Mouse (Mus musculus) neural tube, embryonic 11.5 days (tissue): ENCODE measurements at regions not wholly inside any gene's neighbourhood (a gene's known extent, or its start where the extent isn't known, plus 50 kb on each side); places are given as distances from the start of the nearest gene placed in this dataset.

ENCODE experiments used
- ATAC-seq: fragments of 200-750 bp; cut with Nextera tagmentation; 2 replicates; pipeline ENCODE4 v1.8.0; 2017; ENCODE audit warnings: moderate number of reproducible peaks, mild to moderate bottlenecking, moderate TSS enrichment, moderate library complexity; ENCODE audit not compliant: insufficient read depth, low FRiP score, low TSS enrichment
- DNase-seq: peaks from one replicate; pipeline ENCODE4 v3.0.0-alpha.2; 2015; ENCODE audit warnings: low spot score
- H3K27ac ChIP-seq: fragments of 300-500 bp; sonication (generic); 2 replicates; pipeline ENCODE4 v1.5.1; 2014; ENCODE audit warnings: low read depth, mild to moderate bottlenecking, low read length
- H3K27me3 ChIP-seq: fragments of 300-500 bp; sonication (generic); 2 replicates; pipeline ENCODE4 v1.6.1; 2014; ENCODE audit warnings: mild to moderate bottlenecking, low read length, mixed read lengths; ENCODE audit not compliant: control insufficient read depth, insufficient read depth
- H3K36me3 ChIP-seq: fragments of 300-500 bp; sonication (generic); 2 replicates; pipeline ENCODE4 v1.6.1; 2014; ENCODE audit warnings: mild to moderate bottlenecking, low read length, moderate library complexity, mixed read lengths; ENCODE audit not compliant: control insufficient read depth, insufficient read depth
- H3K4me1 ChIP-seq: fragments of 300-500 bp; sonication (generic); 2 replicates; pipeline ENCODE4 v1.6.1; 2014; ENCODE audit warnings: low read length, mixed read lengths; ENCODE audit not compliant: control insufficient read depth, insufficient read depth
- H3K4me2 ChIP-seq: fragments of 300-500 bp; sonication (generic); 2 replicates; pipeline ENCODE4 v1.6.1; 2014; ENCODE audit warnings: low read depth, mild to moderate bottlenecking, moderate library complexity
- H3K4me3 ChIP-seq: fragments of 300-500 bp; sonication (generic); 2 replicates; pipeline ENCODE4 v1.5.1; 2014; ENCODE audit warnings: low read depth, low read length
- H3K9ac ChIP-seq: fragments of 300-500 bp; sonication (generic); 2 replicates; pipeline ENCODE4 v1.6.1; 2014; ENCODE audit warnings: mild to moderate bottlenecking, low read length
- H3K9me3 ChIP-seq: fragments of 300-500 bp; sonication (generic); 2 replicates; pipeline ENCODE4 v1.6.1; 2016; ENCODE audit warnings: low read length; ENCODE audit not compliant: control insufficient read depth
- WGBS: fragments of 180-500 bp; shearing (Covaris S2); extraction: QIAGEN DNeasy Blood & Tissue Kit; methylation state at CpG from one replicate; pipeline ENCODE4 v1.1.7; 2014; 5-methylcytosine and 5-hydroxymethylcytosine counted together

DNA sequence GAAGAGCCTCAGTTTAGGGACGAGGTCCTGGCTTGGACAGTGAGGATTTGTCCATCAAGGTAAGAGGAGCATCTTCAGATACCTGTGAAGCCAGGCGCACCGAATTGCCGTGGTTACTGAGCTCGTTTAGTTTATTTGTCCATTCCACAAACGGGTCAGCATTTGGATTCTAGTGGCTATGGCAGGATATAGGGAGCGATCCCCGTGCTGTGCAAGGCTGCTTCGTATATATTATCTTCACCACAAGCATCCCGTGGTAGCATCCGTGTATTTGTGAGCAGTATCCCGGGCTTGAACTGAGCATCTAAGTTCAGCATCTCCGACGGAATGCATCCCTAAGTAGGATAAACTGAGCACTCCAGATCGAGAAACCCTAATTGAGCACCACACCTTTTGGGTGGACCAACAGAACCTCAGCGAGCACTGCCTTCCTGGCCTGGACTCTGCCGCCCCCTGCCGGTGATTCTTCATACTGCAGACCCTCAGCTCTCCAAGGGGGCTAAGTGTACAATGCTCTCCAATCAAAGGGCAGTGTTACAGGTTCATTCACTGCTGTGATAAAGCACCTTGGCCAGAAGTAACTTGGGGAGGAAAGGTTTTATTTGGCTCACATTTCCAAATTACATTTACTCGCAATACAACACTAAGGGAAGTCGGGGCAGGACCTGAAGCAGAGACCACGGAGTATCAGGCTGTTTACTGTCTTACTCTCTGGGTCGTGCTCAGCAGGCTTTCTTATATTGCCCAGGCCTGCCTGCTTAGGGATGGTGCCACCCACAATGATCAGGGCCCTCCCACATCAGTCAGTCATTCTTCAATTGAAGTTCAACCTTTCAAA is 68.6 kb downstream of the Gm11983 start:
- Histone ChIP-seq H3K9ac (no peak overlapping the region), H3K9me3 (no peaks in the 10 kb centered on the region), H3K4me3 (no peak overlapping the region), H3K27ac (no peak overlapping the region), H3K27me3 (no peaks in the 10 kb centered on the region), H3K36me3 (no peaks in the 10 kb centered on the region), H3K4me1 (no peaks in the 10 kb centered on the region), H3K4me2 (no peak overlapping the region)
- WGBS, result 50% methylated on average over 22 of the region's 22 CpGs
- DNase-seq (peak; percentile 80), ATAC-seq (peak; percentile 76)

DNA sequence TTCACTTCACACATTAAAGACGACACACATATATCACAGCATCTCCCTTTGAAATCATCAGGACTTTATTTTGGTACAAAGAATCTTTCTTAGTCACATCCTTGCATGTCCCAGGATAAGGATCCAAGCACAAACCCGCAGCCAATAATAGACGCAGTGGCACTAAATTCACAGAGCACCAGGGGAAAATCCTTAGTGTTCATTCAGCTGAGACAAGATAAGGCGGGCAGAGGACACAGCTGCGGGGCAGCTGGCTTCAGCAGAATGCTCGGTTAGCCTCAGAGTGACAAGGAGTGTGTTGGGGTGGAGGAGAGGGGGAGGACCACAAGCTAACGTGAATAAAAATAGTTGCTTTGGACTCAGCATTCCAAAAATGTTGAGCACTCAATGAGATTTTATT is 70.7 kb downstream of the Gm11983 start:
- ATAC-seq (no peak), DNase-seq (no peak)
- Histone ChIP-seq H3K9me3 (no peaks in the 10 kb centered on the region), H3K4me3 (no peak overlapping the region), H3K36me3 (no peaks in the 10 kb centered on the region), H3K4me2 (no peak overlapping the region), H3K27ac (no peak overlapping the region), H3K4me1 (no peaks in the 10 kb centered on the region), H3K27me3 (no peaks in the 10 kb centered on the region), H3K9ac (no peak overlapping the region)
- whole genome bisulfite sequencing, result 82% methylated on average over 7 of the region's 7 CpGs

DNA sequence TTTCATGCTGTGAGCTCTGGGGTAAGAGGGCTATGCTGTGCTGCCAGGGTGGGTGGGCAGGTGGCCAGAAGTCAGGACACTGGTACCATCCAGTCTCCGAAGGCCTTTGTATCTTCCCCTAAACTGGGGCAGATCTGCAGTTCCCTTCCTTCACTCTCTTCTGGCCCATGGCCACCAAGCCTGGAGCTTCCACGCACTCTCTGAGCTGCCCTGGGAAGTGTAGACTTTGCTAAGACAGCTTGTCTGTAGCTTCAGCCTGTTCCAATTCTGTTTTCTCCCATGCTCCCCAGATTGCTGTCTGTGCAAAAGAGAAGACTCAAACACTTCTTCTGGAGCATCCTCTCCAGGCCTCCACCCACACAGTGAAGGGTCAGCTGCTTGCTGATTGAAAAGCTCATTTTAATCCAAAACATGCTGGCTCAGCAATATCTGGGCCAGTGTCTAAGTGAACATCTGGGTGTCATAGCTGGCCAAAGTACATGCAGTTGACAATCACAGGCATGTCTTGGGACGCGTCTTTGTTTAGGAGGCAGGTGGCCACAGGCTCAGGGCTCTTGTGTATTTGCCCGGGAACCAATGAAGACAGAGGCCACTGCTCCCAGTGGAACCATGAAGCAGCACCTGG is 72.0 kb downstream of the Gm11983 start:
- no peak for ATAC-seq
- 92% methylated on average over 5 of the region's 5 CpGs for WGBS

GRCm38 (mm10) chr11:6764186-6764585 is 73.3 kb downstream of the Gm11983 start:
- Histone ChIP-seq H3K27ac (no peak overlapping the region), H3K4me3 (no peak overlapping the region), H3K36me3 (no peaks in the 10 kb centered on the region), H3K4me1 (no peaks in the 10 kb centered on the region), H3K4me2 (no peak overlapping the region), H3K9me3 (no peaks in the 10 kb centered on the region), H3K27me3 (no peaks in the 10 kb centered on the region), H3K9ac (no peak overlapping the region)
- no peak for ATAC-seq
- 94% methylated on average over 3 of the region's 3 CpGs for WGBS
- DNase-seq, result no peak

More for the DNA sequence above, 72.0 kb downstream of the Gm11983 start:
- Histone ChIP-seq H3K9me3 (no peaks in the 10 kb centered on the region), H3K36me3 (no peaks in the 10 kb centered on the region), H3K4me1 (no peaks in the 10 kb centered on the region), H3K27ac (no peak overlapping the region), H3K9ac (no peak overlapping the region), H3K4me2 (no peak overlapping the region), H3K4me3 (no peak overlapping the region), H3K27me3 (no peaks in the 10 kb centered on the region)
- DNase-seq, result no peak

DNA sequence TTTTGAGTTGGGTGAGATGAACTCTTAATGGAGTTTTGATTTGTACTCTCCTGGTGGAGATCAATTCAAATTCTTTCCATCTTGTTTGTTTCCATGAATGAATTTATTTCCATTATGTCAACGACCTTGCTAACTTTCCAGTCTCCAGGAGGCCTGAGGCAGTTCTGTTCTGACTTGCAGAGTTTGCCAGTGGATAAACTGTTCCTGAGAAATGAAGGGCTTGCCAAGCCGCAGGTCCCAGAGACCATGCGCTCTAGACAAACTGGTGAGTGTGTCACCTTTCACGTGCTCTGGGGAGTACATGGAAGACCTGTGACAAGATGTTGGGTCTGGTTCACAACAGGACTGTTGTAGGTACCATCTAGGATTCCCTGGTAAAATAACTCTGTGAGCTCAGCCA is 74.5 kb downstream of the Gm11983 start:
- H3K4me3 ChIP-seq, result no peak overlapping the region
- no peak for ATAC-seq
- no peak overlapping the region for H3K9ac ChIP-seq
- no peaks in the 10 kb centered on the region for H3K27me3 ChIP-seq
- no peaks in the 10 kb centered on the region for H3K9me3 ChIP-seq
- WGBS, result 78% methylated on average over 4 of the region's 4 CpGs
- no peaks in the 10 kb centered on the region for H3K36me3 ChIP-seq
- no peak overlapping the region for H3K27ac ChIP-seq
- no peak for DNase-seq
- H3K4me1 ChIP-seq, result no peaks in the 10 kb centered on the region
- H3K4me2 ChIP-seq, result no peak overlapping the region

- H3K4me2 ChIP-seq, result no peak overlapping the region
- H3K36me3 ChIP-seq, result no peaks in the 10 kb centered on the region
- H3K4me3 ChIP-seq, result no peak overlapping the region
- no peak overlapping the region for H3K9ac ChIP-seq
- DNase-seq (no peak), ATAC-seq (no peak)
- no peak overlapping the region for H3K27ac ChIP-seq
- no peaks in the 10 kb centered on the region for H3K9me3 ChIP-seq
- H3K4me1 ChIP-seq, result no peaks in the 10 kb centered on the region
- 69% methylated on average over 11 of the region's 11 CpGs for WGBS
- no peaks in the 10 kb centered on the region for H3K27me3 ChIP-seq
These were observed 75.4 kb downstream of the Gm11983 start for GRCm38 (mm10) chr11:6761876-6762628.

DNA sequence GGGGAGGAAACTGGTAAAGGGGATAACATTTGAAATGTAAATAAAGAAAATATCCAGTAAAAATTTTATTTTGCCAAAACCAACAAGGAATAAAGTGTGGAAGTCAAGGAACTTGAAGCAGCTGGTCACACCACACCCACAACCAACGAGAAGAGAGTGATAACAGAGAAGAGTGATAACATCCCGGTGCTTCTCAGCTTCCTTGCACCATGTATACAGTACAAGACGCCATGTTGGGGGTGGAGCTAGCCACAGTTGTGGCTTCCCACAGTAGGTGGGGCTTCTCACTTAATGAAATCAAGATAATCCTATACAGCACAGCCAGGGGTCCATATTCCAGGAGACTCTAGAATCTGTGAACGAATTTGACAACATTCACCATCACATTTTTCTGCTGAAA is 77.9 kb downstream of the Gm11983 start:
- DNase-seq (no peak), ATAC-seq (no peak)
- Histone ChIP-seq H3K36me3 (no peaks in the 10 kb centered on the region), H3K27ac (no peak overlapping the region), H3K4me2 (no peak overlapping the region), H3K9ac (no peak overlapping the region), H3K4me1 (no peaks in the 10 kb centered on the region), H3K9me3 (no peaks in the 10 kb centered on the region), H3K27me3 (no peaks in the 10 kb centered on the region), H3K4me3 (no peak overlapping the region)
- 89% methylated on average over 4 of the region's 4 CpGs for WGBS

DNA sequence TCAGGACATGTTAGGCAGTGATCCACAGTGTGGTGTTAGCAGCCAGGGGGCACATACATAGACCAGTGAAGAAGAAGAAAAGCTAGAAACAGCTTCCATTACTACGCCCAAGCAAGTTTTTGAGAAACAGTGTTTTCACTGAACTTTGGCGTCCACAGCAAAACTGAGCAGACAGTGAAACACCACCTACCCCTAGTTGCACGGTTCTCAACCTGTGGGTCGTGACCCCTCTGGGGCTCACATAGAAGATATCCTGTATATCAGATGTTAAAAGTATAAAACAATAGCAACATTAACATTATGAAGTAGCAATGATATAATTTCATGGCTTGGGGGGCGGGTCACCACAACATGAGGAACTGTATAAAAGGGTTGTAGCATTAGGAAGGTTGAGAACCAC is 81.1 kb downstream of the Ramp3 start:
- no peak overlapping the region for H3K9ac ChIP-seq
- no peaks in the 10 kb centered on the region for H3K36me3 ChIP-seq
- no peaks in the 10 kb centered on the region for H3K4me1 ChIP-seq
- no peak overlapping the region for H3K4me3 ChIP-seq
- no peaks in the 10 kb centered on the region for H3K9me3 ChIP-seq
- no peak overlapping the region for H3K4me2 ChIP-seq
- H3K27ac ChIP-seq, result no peak overlapping the region
- 93% methylated on average over 5 of the region's 5 CpGs for WGBS
- ATAC-seq (no peak), DNase-seq (no peak)
- H3K27me3 ChIP-seq, result no peaks in the 10 kb centered on the region
